Mouse (Mus musculus) urinary bladder, postnatal 14 days (tissue): ENCODE measurements around the gene Cebpa.

ENCODE experiments used
- DNase-seq: peaks from one replicate; pipeline ENCODE4 v3.0.0; 2021; ENCODE audit warnings: low spot score

Gene Cebpa

DNA sequence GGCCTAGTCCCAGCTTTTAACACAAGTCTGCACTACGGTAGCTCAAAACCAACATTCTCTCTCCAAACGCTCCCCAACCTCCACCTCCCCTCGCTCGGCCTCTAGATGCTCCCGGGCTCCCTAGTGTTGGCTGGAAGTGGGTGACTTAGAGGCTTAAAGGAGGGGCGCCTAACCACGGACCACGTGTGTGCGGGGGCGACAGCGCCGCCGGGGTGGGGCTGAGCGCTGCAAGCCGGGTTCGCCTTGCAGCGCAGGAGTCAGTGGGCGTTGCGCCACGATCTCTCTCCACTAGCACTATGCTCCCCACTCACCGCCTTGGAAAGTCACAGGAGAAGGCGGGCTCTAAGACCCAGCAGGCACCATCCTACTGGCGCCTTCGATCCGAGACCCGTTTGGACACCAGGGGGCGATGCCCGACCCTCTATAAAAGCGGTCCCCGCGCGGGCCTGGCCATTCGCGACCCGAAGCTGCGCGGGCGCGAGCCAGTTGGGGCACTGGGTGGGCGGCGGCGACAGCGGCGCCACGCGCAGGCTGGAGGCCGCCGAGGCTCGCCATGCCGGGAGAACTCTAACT lies at the start of gene Cebpa:
Cebpa (plus strand) TSS at position 453 of the 573 bp plus-strand sequence.
- DNase-seq, result peak; percentile 97

GRCm38 (mm10) chr7:35076645-35077044 lies 42.4 kb upstream of the Cebpa start:
- DNase-seq, result peak; percentile 36

GRCm38 (mm10) chr7:35080843-35081338 lies 38.2 kb upstream of the Cebpa start:
- DNase-seq, result peak; percentile 55

- no peak for DNase-seq
Observed at GRCm38 (mm10) chr7:35081406-35082104, 37.5 kb upstream of the Cebpa start.

DNA sequence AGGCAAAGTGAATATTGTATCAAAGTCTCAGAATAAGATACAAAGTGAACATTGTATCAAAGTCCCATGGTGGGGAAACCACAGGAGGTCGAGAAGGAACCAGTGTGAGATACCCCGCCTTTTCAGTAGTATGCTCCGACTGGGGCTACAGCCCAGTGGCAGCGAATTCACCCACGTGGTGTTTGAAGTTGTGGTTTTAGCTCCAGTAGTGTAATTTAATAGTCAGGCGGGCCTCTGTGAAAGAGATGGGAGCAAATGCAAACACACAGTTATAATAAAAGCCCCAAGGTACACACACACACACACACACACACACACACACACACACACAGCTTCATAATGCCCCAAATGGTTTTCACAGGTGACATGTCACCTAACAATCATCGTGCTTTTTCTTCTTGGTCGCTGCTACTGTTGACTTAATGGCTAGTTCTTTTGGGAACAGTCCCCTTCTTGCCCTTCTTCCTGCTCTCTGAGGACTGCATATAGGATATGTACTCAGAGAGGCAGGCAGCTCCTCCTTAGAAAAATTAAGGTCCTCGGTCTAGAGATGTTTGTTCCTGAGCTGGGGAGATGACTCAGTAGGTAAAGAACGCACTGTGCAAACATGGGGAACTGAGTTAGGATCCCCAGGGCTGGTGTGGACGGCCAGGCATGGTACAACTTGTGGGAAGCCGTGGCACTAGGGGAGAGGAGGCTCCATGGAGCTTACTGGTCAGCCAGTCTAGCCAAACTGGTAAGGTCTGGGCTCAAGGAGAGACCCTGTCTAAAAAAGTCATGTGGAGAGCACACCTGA lies 34.3 kb upstream of the Cebpa start:
- DNase-seq, result peak; percentile 69

DNA sequence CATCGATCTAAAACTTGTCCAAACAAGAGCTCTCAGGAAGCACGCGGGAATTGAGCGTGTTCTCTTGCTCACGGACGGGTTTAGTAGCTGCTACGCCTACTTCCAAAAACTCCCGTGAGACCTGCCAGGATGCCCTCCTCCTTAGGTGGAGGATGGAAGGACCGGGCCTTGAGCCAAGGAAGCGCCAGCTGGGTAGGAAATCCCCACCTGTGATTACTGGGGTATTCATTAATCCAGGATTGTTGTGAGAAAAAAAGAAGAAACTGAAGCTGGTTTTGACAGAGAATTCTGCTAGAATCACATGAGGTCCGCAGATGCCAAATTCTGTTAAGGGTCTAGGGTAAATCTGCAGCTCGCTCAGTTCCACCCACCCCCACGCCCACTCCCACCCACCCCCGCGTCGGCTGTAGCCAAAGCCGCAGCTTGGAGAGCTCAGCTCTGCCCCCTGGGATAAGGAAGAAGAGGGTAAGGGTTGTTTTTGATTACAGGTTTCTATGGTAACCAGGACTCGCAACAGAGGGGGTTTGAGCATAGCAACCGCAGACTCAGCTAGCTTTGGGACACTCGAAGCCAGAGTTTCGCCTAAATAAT lies 32.7 kb upstream of the Cebpa start:
- DNase-seq, result peak; percentile 39

GRCm38 (mm10) chr7:35090550-35090949 lies 28.5 kb upstream of the Cebpa start:
- no peak for DNase-seq

- no peak for DNase-seq
Observed at GRCm38 (mm10) chr7:35094975-35095678, 24.0 kb upstream of the Cebpa start.

GRCm38 (mm10) chr7:35098777-35099176 lies 20.3 kb upstream of the Cebpa start:
- no peak for DNase-seq

DNA sequence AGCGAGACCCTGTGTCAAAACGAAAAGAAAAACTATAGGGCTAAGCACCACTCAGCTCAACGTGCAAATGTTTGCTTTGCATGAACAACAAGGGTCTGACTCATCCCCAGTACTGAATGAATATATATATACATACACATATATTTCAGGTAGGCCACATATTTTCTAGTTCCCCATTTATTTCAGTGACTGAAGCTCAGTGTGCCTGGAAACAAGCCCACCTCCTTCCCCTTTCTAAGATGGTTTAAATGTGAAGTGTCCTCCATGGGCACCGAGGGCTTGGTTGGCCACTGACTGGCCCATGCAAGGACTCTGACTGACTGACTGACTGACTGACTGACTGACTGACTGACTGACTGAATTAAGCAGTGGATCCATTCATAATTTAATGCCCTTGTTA lies 19.6 kb upstream of the Cebpa start:
- no peak for DNase-seq

- no peak for DNase-seq
Observed at GRCm38 (mm10) chr7:35106614-35107013, 12.5 kb upstream of the Cebpa start.

DNA sequence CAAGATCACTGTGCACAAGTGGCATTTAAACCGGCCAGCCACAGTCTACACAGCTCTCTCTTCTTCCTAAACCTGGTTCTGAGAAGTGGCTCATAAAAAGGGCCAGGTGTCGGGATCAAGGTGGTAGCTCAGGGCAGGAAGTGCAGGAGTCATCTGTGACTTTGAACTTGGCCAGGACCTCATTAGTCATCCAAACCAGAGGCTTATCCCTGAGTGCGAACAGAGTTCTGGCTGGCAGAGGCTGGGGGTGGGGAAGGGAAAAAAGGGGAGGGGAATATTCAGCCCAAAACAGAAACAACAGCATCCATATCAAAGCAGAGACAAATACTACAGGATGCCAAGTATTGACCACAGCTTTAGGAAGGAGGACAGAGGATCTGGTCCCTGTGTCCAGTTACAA lies 11.5 kb upstream of the Cebpa start:
- DNase-seq, result no peak

DNA sequence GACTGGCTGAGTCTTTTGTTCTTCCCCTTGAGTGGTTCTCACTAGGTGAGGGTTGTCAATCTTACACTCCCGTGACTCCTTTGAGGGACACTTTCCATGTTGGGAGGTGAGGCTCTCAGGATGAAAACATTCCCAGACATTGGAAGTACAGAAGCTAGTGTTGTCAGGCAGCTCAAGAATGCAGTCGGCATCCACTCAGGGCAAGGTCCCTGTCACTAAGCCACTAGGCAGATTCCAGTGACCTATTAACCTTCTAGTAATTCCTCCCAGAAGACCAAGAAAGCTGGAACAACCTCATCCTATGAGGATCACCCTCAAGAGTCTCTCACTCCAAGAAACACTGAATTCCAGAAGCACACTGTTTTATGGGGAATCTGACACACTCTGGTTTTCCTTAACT lies 11.0 kb upstream of the Cebpa start:
- no peak for DNase-seq

- no peak for DNase-seq
Observed at GRCm38 (mm10) chr7:35108663-35109062, 10.4 kb upstream of the Cebpa start.

- DNase-seq, result peak; percentile 41
Observed at GRCm38 (mm10) chr7:35113136-35113535, 6.0 kb upstream of the Cebpa start.

DNA sequence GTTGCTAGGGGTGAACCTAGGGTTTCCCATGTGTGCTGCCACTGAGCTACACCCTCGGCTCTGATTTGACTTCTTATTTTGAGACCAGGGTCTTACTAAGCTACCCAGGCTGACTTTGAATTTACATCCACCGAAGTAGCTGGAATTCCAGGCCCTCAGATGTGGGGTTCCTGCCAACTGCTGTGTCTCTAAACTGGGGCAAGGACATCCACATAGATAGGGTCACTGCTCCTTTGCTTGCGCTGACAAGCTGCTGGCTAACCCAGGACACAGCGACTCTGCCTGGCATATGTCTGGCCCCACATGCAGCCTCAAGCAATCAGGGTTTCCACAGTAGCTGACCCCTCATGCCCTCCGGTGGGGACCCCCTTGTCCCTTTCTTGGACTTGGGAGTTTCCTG lies 5.4 kb upstream of the Cebpa start:
- DNase-seq, result no peak

DNA sequence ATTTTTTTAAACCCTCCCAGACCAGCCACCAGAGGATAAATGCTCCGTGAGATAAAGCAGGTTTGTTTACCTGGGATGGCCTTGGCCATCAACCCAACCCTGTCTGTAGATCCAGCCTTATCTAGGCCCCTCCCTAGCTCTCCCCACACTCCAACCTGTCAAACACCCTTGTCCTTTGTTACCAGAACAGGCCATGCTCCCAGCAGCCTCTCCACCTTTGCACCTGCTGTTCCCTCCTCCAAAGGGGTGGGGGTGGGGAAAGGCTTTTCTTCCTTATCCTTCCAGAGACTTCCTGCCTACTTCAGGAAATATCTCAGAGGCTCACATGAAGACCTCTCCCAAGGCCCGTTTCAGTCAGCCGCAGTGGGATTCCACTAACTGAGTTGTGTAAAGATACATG lies 2.6 kb upstream of the Cebpa start:
- DNase-seq, result no peak

- DNase-seq, result no peak
Observed at GRCm38 (mm10) chr7:35117052-35117451, 2.0 kb upstream of the Cebpa start.

DNA sequence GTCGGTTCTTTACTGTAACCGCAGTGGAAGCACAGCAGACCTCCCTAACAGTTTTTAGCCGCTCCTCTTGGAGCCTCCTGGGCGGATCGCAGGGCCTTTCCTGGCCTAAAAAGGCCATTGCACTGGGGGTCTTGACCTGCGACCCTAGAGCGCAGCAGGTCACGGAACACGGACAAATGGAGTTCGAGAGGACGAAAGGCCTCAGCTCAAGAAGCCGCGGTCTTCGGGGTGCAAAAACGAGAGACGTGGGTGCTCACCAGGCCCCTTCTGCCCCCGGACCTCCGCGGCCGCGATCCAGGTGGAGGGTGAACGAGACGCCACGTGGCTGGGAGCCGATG lies 1.4 kb upstream of the Cebpa start:
- DNase-seq, result no peak

GRCm38 (mm10) chr7:35118099-35118781 lies 853 bp upstream of the Cebpa start:
- DNase-seq, result peak; percentile 79

DNA sequence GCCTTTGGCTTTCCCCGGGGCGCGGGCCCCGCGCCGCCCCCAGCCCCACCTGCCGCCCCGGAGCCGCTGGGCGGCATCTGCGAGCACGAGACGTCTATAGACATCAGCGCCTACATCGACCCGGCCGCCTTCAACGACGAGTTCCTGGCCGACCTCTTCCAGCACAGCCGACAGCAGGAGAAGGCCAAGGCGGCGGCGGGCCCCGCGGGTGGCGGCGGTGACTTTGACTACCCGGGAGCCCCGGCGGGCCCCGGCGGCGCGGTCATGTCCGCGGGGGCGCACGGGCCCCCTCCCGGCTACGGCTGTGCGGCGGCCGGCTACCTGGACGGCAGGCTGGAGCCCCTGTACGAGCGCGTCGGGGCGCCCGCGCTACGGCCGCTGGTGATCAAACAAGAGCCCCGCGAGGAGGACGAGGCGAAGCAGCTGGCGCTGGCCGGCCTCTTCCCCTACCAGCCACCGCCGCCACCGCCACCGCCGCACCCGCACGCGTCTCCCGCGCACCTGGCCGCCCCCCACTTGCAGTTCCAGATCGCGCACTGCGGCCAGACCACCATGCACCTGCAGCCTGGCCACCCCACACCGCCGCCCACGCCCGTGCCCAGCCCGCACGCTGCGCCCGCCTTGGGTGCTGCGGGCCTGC lies 533 bp downstream of the Cebpa start:
- DNase-seq, result peak; percentile 52
